Mouse (Mus musculus) gastrocnemius, adult 18-20 months (tissue): ENCODE measurements around the gene Lasp1. TPM values are rescaled to one million over a fixed set of nuclear protein-coding genes. Genes with fewer than 3 reads are reported as not detected.
"Not testable (repeated sequence)": the region's sequence is repeated elsewhere in the genome, so short reads cannot be mapped to it uniquely, and the experiment has no call there.

ENCODE experiments used
- DNase-seq: peaks from one replicate; pipeline ENCODE4 v3.0.0; 2021; ENCODE audit warnings: low spot score
- total RNA-seq, 2 experiments: library from RNA; stranded (reverse); gene quantifications; 2 replicates each; pipeline ENCODE4 v1.2.3; 2021

The Lasp1 gene
- total RNA-seq, 2 experiments from 2014 or later: 10.0 to 19.2 TPM

DNA sequence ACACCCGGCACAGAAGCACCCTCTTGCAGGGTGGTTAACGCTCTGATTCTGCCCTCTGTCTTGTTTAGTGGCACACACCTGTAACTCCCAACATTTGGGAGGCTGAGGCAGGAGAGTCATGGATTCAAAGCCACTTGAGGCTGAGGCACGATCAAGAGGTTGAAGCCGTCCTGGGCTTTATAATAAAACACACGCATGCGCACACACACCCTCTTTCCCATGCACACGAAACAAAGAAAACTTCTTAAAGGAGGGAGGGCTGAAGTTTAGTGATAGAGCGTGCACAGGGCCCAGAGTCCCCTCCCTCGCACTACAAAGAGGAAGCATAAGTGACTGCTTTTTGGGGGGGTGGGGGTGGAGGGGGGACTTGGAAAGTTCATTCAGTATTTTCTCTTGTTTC is 27.2 kb downstream of the Lasp1 start:
- no peak for DNase-seq

DNA sequence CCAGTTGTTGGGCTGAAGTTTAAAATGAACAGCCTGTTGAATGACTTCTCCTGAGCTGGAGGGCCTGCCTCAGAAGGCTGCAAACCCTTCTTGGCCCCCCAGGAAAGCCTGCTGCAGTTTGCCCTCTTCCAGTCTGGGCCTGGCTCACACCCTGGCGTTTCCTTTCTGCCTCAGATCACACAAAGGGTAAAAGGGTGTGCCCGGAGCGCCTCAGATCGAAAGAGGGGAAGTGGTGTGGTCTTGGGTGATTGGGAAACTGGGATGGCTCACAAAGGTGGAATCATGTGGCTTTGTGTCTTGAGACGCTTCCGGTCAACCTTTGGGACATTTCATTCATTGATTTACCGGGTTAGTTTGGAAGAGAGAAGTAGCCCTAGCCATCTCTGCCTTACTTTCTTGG is 27.6 kb downstream of the Lasp1 start:
- DNase-seq: no peak

DNA sequence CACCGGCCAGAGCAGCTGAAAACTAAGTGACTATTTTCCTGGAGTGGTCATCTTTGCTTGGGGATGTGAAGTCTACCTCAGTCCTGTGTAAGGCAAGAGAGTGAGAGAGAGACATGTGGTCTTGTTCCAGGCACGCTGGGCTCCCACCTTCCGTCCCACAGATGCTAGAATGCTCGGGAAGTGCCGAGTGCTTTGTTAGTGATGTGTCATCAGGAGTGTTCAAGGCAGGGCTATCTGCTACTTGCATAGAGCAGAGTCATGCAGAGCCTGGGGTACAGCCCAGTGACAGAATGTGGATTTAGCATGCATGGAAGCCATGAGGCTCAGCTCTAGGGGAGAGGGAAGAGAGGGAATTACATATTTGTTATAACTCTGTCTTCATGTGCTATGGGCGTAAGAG is 28.9 kb downstream of the Lasp1 start:
- DNase-seq: no peak

DNA sequence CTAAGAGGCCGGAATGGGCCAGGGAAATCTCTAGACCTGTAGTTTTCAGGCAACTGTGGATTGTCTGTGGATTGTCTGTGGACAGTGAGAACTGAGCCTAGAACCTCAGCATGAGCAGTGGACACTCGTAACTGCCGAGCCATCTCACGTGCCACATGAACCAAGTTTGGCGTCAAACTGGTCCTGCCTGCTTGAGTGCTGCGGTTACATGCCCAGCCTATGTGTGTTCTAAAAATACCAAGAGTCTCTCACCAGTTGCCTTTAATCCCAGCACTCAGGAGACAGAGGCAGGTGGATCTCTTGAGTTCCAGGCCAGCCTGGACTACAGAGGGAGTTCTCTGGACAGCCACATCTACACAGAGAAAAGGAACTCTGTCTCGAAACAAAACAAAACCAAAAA is 30.6 kb downstream of the Lasp1 start:
- no peak for DNase-seq

DNA sequence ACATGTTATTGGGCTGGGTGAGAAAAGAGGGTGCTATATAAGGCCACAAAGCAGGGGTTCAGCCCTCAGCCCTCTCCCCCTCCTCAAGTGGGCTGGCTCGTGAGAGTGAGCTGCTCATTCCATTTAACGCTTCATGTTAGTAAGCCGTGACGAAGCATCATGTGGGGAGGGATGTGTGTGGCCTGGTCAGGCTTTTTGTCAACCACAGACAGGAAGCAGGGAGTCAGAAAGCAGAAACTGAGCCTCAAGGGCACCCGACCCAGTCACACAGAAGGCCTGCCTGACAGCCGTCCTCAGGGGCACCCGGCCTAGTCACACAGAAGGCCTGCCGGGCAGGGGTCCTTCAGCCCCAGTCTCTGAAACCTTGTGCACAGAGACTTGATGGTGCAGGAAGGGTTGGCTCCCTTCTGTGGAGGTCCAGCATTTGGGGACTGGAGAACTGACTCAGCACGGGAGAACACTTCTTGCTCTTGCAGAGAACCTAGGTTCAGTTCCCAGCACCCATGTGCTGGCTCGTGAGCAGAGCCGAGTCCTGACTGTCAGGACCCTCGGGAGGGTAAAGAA is 31.2 kb downstream of the Lasp1 start:
- no peak for DNase-seq

DNA sequence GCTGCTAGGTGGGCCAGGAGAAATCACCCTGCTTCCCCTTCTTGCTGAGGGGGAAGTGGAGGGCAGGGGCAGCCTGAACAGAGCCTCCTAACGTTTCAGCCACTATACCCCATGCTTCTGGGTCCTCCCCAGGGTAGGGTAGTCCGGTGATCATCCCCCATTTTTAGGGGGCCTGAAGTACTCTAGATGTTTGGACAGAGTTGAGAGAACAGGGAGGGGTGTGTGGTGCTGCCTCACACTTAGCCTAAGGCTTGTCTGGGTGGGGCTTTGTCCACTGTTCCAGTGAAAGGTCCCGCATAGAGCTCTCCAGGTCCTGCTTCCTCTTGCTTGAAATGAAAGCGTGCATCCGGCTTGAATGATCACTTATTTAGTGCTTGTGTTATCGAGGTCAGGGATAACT is 31.7 kb downstream of the Lasp1 start:
- no peak for DNase-seq

DNA sequence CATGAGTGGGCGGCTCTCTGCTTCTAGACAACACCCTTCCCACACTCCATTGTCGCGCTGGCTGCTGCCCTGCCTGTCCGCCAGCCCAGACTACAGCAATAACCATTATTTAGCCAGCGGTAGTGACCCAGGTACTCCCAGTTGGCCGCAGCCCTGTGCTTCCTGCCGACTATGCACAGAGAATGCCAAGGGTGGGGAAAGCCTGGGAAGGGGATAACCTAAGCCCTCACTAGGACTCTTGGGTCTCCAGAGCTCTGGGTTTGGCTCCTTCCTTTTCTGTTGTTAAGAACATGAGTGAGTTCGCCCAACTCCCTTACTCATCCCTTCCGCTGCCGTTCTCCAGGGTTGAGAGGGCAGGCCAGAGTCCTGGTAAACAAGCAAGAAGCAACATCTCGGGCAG is 33.2 kb downstream of the Lasp1 start:
- peak; percentile 52 for DNase-seq

DNA sequence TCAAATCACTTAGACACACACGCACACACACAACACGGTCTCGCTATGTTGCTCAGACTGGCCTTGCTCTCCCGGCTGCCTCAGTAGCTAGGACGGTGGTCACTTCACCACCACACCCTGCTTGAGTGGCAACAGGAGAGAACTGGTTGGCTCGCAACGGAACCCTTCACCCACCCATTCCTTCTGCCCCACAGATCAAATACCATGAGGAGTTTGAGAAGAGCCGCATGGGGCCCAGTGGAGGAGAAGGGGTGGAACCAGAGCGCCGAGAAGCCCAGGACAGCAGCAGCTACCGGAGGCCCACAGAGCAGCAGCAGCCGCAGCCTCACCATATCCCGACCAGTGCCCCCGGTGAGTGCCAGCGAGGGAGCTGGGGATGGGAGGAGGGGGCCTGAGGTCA is 34.6 kb downstream of the Lasp1 start:
- no peak for DNase-seq

DNA sequence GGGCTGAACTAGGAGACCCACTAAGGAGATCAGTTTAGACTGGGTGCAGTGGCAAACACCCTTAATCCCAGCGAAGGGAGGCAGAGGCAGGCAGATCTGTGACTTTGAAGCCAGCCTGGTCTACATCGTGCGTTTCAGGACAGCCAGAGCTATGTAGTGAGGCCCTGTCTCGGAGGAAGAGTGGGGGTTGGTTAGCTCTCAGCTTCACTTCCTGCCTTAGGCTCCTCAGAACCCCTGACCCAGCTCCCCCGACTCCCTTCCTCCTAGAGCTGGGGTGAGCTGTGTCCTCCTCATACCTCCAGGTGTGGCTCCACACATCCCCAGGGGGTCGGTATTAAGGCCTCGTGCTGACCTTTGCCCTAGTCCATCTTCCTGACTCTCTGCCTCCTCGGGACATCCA is 37.7 kb downstream of the Lasp1 start:
- DNase-seq: no peak

DNA sequence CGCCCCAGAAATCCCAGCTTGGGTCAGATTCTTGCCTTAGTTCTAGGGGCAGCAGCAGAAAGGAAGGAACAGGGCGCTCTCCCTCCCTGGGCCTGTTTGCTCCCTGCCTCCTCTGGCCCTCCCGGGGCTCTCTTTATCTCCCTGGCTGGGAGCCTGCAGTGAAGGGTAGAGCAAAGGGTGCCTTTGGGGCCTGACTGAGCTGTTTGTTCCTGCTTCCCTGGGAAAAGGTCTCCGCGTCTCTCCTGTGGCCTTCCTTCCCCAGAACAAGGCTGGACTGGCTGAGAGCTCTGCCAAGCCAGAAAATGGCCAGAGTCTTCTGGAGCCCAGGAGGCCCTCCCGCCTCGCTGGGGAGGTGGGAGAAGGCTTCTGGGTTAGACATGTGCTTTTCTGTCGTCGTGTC is 38.3 kb downstream of the Lasp1 start:
- DNase-seq: not testable (repeated sequence)

DNA sequence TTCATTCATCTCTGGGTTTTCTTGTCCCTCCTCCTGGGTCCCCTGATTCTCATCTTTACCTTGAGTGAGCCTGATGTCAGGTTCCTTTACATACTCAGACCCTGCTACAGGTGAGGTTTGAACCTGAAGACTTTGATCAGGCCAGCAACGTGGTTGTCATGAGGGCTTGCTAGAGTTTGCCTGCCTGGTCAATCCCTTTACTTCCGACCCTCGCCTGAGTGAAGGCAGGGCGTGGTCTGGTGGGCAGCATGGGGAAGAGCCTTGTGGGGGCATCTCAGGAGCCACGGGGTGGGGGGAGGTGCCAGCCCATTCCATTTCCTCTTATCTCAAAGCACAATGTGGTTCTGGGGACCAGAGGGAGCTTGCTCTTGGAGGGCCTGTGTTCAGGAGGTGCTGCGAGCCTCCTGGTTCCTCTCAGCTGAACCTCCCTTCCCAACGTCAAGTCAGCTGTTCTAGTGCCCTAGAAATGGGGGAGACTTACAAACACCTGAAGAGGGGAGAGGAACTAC is 38.9 kb downstream of the Lasp1 start:
- no peak for DNase-seq

DNA sequence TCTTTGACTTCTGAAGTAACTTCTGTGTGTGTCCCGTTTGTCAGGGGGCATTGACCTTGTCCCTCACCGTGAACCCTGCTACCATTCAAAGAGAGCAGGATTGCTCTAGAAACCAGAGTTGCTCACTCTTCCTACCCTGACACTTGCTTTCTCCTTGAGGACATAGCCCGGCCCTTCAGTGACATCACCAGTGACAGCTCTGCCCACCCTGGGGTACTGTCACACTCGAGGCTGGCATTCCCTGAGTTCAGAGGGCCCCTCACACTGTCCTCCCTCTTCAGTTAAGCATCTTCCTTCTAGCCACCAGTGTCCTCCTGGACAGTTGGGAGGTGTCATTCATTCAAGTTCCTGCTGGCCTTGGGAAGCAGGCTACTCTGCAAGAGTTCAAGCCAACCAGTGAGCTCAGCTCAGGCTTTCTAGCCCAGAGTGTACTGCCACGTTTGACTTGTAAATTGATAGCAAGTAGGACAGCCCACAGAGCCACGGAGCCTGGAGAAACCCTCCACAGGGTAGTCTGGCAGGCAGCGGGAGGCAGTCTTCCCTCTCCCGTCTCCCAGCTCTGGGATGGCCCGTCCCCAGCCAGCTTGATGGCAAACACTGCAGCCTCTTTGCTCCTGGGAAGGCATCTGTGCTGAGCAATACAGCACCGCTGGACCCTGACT is 40.1 kb downstream of the Lasp1 start:
- DNase-seq: no peak

DNA sequence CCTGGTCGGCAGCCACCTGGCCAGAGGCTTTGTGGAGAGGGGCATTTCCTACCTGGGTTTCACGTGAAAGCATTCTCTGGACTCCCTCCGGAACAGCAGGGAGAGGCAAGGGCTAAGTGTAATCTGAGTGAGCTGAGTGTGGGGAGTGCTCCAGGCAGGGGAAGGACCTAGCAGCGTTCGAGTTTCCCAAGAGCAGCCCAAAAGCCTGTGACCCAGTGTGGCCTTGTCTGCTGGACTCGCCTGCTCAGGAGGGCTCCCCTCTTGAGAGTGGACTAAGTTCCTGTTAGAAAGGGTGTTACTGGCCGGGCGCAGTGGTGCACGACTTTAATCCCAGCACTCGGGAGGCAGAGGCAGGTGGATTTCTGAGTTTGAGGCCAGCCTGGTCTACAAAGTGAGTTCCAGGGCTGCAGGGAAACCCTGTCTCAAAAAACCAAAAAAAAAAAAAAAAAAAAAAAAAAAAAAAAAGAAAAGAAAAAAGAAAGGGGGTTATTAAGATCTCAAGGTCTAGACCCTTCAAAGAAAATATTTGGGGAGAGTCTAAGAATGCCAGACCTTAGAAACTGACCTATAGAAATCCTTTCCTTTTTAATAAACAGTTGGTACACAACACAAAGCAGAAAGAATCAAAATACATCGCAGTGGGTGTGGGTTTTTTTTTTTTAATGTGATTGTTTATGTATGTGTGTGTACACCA is 40.8 kb downstream of the Lasp1 start:
- DNase-seq: no peak

DNA sequence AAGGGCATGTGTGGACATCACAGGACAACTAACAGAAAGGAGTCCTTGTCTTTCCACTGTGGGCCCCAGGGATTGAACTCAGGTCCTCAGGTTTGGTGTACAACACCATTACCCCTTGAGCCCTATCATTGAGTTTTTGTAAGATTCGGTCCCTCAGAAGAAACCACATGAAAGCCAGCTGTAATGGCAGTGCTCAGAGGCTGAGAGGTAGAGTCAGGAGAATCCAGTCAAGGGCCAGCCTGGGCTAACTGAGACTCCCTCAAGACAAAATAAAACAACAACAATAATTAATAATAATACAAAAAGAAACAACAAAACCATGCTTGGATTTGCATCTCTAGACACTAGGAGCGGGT is 41.3 kb downstream of the Lasp1 start:
- no peak for DNase-seq

DNA sequence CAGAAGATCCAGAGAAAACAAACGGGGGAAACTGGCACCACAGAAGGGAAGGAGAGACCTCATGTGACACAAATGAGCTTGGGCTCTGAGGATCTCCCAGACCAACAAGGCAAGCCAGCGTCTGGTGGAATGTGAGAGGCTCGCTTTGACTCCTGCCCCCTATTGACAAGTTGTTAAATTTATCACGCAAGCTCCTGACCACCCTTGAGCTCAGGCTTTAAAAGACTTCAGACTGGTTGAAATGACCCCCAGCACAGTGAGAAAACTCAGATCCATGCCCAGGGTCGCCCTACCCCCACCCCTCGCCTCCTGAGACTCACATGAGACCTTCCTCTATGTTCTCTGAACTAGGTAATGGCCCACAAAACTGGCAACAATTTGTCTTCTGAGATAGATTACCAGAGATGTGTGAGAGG is 41.7 kb downstream of the Lasp1 start, which contains the start of gene B230217C12Rik:
B230217C12Rik (plus strand) TSS at position 242 of the 416 bp plus-strand sequence.
- no peak for DNase-seq

DNA sequence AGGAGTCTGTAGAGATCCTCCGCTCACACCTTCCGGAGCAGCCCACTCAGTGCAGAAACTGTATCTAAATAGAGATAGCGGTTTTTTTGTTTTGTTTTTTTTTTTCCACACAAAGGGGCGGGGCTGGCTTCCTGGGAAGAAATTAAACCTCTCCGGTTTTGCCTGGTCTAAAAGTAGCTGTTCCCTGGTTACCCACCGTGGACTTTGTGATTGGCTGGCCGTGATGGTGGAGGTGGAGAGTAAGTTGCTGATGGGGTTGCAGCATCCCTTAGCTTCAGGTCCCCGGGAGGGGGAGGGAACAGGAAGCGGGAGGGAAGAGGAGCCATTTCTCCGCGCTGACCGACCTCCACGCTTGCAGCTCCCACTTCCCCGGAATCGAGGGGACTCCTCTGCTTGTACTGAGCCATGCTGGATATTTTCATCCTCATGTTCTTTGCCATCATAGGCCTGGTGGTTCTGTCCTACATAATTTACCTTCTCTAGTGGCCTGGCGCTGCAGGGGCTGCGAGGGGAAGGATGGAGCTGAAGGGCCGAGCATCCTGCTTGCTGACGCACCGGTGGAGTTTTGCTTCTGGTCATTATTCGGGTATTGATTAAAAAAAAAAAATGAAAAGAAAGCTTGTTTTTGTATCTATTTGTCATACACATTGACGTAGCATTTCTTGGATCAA is 42.3 kb downstream of the Lasp1 start:
- peak; percentile 66 for DNase-seq

DNA sequence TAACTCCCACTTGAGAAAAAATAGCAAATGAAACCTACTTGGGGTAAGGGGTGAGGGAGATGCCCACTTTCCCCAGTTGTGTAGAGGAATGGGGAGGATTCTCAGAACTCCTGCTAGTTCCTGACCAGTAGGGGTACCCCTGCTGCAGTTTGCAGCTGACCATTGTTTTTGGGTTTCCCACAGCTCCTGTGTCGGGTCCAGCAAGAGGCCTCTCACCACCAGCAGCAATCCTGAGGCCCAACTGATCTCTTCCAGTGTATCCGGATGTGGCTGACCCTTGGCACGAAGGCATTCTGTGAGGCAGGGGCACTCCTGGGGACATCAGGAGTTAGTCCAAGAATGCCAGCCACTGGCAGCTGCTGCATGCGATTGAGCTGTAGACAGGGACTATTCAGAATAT is 43.2 kb downstream of the Lasp1 start:
- DNase-seq: no peak

DNA sequence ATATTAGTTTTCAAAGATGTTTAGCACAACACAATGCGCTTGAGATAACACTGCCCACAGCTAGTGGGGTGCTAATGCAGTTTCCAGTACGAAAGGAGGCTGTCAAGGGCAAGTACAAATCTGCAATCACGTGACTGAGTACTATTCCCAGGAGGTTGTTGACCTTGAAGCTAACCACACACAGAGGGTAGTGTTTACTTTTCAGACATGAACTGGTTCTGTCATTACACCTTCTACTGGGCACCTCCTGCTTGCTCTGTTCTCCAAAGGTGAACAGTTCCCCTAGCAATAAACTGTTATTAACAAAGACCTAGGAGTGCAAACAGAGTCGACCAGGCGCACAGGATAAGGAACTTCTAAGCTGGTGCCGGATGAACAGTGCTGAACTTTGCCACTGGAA is 51.6 kb downstream of the Lasp1 start:
- DNase-seq: no peak

DNA sequence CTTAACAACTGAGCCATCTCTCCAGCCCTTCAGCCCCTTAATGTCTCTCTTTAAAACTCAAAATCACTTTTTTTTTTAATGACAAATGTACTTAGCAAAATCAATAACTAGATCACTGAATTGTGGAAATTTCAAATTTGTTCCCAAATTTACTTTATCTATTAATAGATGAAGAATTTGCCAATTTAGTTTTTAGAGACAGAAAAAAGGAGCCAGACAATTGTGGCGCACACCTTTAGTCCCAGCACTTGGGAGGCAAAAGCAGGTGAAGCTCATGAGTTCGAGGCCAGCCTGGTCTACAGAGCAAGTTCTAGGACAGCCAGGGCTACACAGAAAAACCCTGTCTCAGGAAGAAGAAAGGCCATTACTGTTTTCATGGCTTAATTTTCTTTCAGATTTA is 52.8 kb downstream of the Lasp1 start:
- no peak for DNase-seq

DNA sequence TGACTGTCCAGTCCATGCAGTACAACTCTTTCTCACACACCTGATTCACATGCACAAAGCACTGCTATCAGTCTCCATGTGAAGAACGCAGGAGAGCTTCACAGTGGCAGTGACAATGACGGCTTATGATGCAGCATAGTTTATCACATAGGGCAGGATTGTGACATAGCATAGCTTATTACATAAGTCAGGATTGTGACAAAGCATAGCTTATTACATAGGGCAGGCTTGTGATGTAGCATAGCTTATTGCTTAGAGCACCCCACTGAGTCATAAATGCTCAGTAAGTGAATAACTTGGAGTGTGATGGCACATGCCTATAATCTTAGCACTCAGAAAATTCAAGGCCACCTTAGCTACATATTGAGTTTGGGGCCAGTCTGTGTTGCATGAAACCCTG is 56.7 kb downstream of the Lasp1 start:
- no peak for DNase-seq

DNA sequence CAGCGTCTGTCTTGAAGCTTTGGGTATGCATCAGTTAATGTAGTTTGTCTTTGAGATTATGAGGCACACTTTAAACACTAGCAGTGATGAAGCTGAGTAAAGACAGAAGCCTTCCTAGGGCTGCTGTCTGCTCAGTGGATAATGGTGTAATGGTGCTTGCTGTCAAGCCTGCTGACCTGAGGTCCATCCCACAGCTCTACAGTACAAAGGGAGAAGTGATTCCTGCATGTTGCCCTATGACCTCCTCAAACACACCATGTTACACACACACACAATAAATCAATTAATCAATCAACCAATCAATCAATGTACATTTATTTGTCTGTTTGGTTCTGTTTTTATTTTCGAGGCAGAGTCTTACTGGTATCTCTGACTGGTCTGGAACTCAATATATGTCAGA is 63.3 kb downstream of the Lasp1 start:
- no peak for DNase-seq

DNA sequence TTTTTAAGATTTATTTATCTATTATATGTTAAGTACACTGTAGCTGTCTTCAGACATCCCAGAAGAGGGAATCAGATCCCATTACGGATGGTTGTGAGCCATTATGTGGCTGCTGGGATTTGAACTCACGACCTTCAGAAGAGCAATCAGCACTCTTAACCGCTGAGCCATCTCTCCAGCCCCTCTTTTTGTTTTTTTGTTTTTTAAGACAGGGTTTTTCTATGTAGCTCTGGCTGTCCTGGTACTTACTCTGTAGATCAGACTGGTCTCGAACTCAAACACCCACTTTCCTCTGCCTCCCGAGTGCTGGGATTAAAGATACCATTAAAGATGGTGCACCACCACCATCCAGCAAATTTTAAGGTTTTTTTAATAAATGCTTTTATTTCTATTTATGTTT is 66.6 kb downstream of the Lasp1 start:
- no peak for DNase-seq
